Mouse (Mus musculus): Measurements from ENCODE around the gene Sipa1l1. TPM values are rescaled to one million over a fixed set of nuclear protein-coding genes. Genes with fewer than 3 reads are reported as not detected.

Sipa1l1 gene
- polyA plus RNA-seq, 1 experiment from 2014 or later, result 10.9 TPM

GRCm38 (mm10) chr12:82286068-82286467 is 116.9 kb downstream of the Sipa1l1 start:
- WGBS, result 33% methylated on average over 6 of the region's 6 CpGs
- Histone ChIP-seq H3K9me3 (replicated peaks) (no peaks in the 10 kb centered on the region), H3K9ac (replicated peaks) (no peak overlapping the region), H3K4me3 (replicated peaks) (no peak overlapping the region), H3K4me1 (peaks cover 10% of the 10 kb centered on the region), H3K36me3 (no peaks in the 10 kb centered on the region), H3K4me2 (no peak overlapping the region), H3K27me3 (replicated peaks) (no peaks in the 10 kb centered on the region), H3K27ac (replicated peaks) (no peak overlapping the region)
- no peak; the same call in 1 of the 2 replicates for ATAC-seq (ENCODE audit: low FRiP score)

GRCm38 (mm10) chr12:82286804-82287203 is 117.7 kb downstream of the Sipa1l1 start:
- H3K4me3 ChIP-seq (replicated peaks), result no peak overlapping the region
- H3K36me3 ChIP-seq, result no peaks in the 10 kb centered on the region
- no peaks in the 10 kb centered on the region for H3K9me3 ChIP-seq (replicated peaks)
- no peak overlapping the region for H3K9ac ChIP-seq (replicated peaks)
- no peak overlapping the region for H3K4me2 ChIP-seq
- no peak; the same call in 1 of the 2 replicates for ATAC-seq (ENCODE audit: low FRiP score)
- WGBS, result 42% methylated on average over 5 of the region's 5 CpGs
- no peaks in the 10 kb centered on the region for H3K27me3 ChIP-seq (replicated peaks)
- peaks cover 10% of the 10 kb centered on the region for H3K4me1 ChIP-seq
- H3K27ac ChIP-seq (replicated peaks), result no peak overlapping the region

- 95% methylated on average over 7 of the region's 7 CpGs for WGBS
- Histone ChIP-seq H3K4me3 (replicated peaks) (no peak overlapping the region), H3K27ac (replicated peaks) (no peak overlapping the region), H3K4me1 (no peaks in the 10 kb centered on the region), H3K27me3 (replicated peaks) (no peaks in the 10 kb centered on the region), H3K4me2 (no peak overlapping the region), H3K9ac (replicated peaks) (no peak overlapping the region), H3K36me3 (no peaks in the 10 kb centered on the region), H3K9me3 (replicated peaks) (no peaks in the 10 kb centered on the region)
- no peak for ATAC-seq (ENCODE audit: low FRiP score)
These were observed 124.6 kb downstream of the Sipa1l1 start for GRCm38 (mm10) chr12:82293545-82294247.

DNA sequence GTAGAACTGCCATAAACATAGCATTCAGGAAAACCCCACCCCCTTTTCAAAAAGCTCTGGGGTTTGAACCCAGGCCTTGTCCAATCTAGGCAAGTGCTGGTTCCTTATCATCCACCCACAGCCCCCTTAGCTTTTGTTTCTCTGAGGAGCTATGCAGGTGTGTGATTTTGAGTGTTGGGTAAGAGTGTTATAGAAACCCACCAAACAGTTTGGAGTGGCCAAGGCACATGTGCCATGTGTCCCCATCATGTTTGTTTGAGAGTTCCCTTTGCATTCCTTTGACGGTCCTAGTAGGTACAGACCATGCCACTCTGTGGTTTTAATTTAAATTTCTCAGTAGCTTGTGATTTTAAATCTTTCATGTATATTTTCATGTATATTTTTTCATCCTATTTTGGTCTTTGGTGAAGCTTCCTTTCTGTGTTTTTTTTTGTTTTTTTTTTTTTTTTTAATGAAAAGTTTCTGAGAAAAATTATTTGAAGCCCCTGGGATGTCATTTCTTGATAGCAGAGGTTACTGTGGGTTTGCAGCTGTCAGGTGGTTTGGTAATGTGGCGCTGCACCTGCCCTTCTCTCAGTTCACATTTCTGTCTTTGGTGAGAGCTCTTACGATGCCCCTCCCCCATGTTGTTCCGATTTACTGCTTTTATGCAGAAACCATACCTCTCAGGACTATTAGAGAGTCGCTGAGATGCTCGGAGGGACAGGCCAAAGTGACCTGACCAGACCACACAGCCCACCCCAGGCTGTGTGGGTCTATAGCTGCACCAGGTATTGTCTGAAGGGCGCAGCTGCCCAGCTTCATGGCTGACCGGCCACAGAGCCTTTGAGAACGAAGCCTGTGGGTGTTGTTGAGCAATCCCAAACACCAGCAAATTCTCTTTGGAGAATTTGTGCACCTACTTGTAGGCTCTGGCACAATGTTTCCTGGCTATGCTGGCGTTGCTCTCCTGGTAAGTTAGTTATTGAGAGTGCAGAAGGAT is 126.1 kb downstream of the Sipa1l1 start:
- Histone ChIP-seq H3K4me3 (replicated peaks) (no peak overlapping the region), H3K36me3 (no peaks in the 10 kb centered on the region), H3K9ac (replicated peaks) (no peak overlapping the region), H3K27ac (replicated peaks) (no peak overlapping the region), H3K9me3 (replicated peaks) (no peaks in the 10 kb centered on the region), H3K4me1 (no peaks in the 10 kb centered on the region), H3K27me3 (replicated peaks) (no peaks in the 10 kb centered on the region), H3K4me2 (no peak overlapping the region)
- no peak for ATAC-seq (ENCODE audit: low FRiP score)
- 68% methylated on average over 10 of the region's 10 CpGs for WGBS

GRCm38 (mm10) chr12:82296276-82296675 is 127.2 kb downstream of the Sipa1l1 start:
- Histone ChIP-seq H3K4me2 (no peak overlapping the region), H3K4me3 (replicated peaks) (no peak overlapping the region), H3K27ac (replicated peaks) (no peak overlapping the region), H3K27me3 (replicated peaks) (no peaks in the 10 kb centered on the region), H3K4me1 (no peaks in the 10 kb centered on the region), H3K9me3 (replicated peaks) (no peaks in the 10 kb centered on the region), H3K36me3 (no peaks in the 10 kb centered on the region), H3K9ac (replicated peaks) (no peak overlapping the region)
- no peak for ATAC-seq (ENCODE audit: low FRiP score)
- WGBS, result 91% methylated on average over 2 of the region's 2 CpGs

DNA sequence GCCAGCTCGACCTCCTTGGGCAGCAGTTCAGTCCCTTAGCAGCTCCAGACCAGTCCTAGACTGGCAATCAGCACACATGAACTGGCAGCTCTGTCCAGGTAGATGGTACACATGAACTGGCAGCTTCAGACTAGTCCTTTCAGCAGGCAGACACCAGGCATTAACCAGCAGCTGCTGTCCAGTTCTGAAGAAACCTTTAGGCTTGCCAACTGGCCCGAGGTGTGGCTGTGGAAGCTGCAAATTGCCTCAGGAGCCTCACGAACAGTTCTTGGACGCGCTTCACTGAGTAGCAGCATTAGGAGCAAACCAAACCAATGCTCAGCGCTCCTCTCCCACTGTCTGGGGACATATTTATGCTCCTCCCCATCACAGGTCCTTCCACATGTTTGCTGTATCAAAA is 128.1 kb downstream of the Sipa1l1 start:
- Histone ChIP-seq H3K27ac (replicated peaks) (no peak overlapping the region), H3K27me3 (replicated peaks) (no peaks in the 10 kb centered on the region), H3K4me1 (no peaks in the 10 kb centered on the region), H3K4me2 (no peak overlapping the region), H3K9ac (replicated peaks) (no peak overlapping the region), H3K36me3 (no peaks in the 10 kb centered on the region), H3K9me3 (replicated peaks) (no peaks in the 10 kb centered on the region), H3K4me3 (replicated peaks) (no peak overlapping the region)
- ATAC-seq (ENCODE audit: low FRiP score), result no peak
- WGBS, result 75% methylated on average over 6 of the region's 6 CpGs

GRCm38 (mm10) chr12:82298662-82299460 is 129.7 kb downstream of the Sipa1l1 start:
- no peak overlapping the region for H3K4me3 ChIP-seq (replicated peaks)
- 85% methylated on average over 9 of the region's 9 CpGs for WGBS
- no peak overlapping the region for H3K4me2 ChIP-seq
- H3K9me3 ChIP-seq (replicated peaks), result no peaks in the 10 kb centered on the region
- no peaks in the 10 kb centered on the region for H3K36me3 ChIP-seq
- no peak overlapping the region for H3K27ac ChIP-seq (replicated peaks)
- H3K9ac ChIP-seq (replicated peaks), result no peak overlapping the region
- no peaks in the 10 kb centered on the region for H3K4me1 ChIP-seq
- no peaks in the 10 kb centered on the region for H3K27me3 ChIP-seq (replicated peaks)
- ATAC-seq (ENCODE audit: low FRiP score), result no peak

DNA sequence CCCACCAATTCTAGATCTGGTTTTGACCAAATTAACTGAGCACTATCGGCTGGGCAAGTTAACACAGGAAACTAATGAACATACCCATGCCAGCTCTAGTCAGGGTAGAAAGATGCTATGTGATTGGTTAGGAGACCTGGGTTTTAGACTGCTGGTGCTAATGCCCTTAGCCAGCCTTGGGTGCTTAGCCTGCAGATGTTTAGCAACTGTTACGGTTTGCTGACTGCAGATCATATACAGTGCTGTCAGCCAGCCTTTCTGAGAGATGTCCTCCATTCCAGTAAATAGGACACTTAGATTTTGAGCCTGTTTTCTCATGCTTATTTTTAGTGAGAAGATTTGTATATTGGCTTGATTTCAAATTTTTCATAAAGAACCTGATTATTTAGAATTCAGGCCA is 135.0 kb downstream of the Sipa1l1 start:
- 73% methylated on average over 2 of the region's 2 CpGs for WGBS
- Histone ChIP-seq H3K9me3 (replicated peaks) (no peaks in the 10 kb centered on the region), H3K27me3 (replicated peaks) (no peaks in the 10 kb centered on the region), H3K4me2 (no peak overlapping the region), H3K4me1 (peaks cover 4% of the 10 kb centered on the region), H3K9ac (replicated peaks) (no peak overlapping the region), H3K27ac (replicated peaks) (no peak overlapping the region), H3K4me3 (replicated peaks) (no peak overlapping the region), H3K36me3 (no peaks in the 10 kb centered on the region)
- no peak for ATAC-seq (ENCODE audit: low FRiP score)

- H3K4me2 ChIP-seq, result no peak overlapping the region
These were observed 136.9 kb downstream of the Sipa1l1 start for GRCm38 (mm10) chr12:82306035-82306434.

DNA sequence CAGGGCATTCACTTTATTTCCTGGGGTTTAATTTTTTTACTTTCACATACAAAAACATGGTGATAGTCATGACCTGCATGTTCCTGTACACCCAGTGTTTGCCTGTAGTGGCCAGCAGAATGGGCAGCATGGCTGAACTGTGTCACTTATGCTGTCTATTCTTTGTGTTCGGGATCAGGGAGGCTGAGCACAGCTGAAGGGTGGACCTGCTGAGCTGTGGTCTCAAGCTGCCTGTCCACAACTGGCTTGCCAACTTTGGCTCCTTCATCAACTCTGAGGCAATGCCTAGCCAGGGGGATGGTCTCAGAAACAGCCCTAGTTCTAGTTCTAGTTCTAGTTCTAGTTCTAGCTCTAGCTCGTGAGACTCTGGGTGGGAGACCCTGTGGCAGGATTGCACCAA is 142.5 kb downstream of the Sipa1l1 start:
- H3K27ac ChIP-seq (replicated peaks), result peak overlapping the region; percentile 65

More at GRCm38 (mm10) chr12:82306035-82306434, 136.9 kb downstream of the Sipa1l1 start:
- ATAC-seq (ENCODE audit: low FRiP score), result no peak
- no peaks in the 10 kb centered on the region for H3K27me3 ChIP-seq (replicated peaks)
- WGBS, result 88% methylated on average over 4 of the region's 4 CpGs
- H3K27ac ChIP-seq (replicated peaks), result no peak overlapping the region
- H3K4me1 ChIP-seq, result peaks cover 8% of the 10 kb centered on the region
- no peaks in the 10 kb centered on the region for H3K9me3 ChIP-seq (replicated peaks)
- H3K4me3 ChIP-seq (replicated peaks), result no peak overlapping the region
- no peaks in the 10 kb centered on the region for H3K36me3 ChIP-seq
- H3K9ac ChIP-seq (replicated peaks), result no peak overlapping the region

GRCm38 (mm10) chr12:82312091-82312820 is 143.1 kb downstream of the Sipa1l1 start:
- no peak overlapping the region for H3K4me3 ChIP-seq (replicated peaks)
- H3K4me1 ChIP-seq, result peaks cover 16% of the 10 kb centered on the region
- H3K27me3 ChIP-seq (replicated peaks), result no peaks in the 10 kb centered on the region
- WGBS, result 48% methylated on average over 17 of the region's 17 CpGs
- H3K27ac ChIP-seq (replicated peaks), result peak overlapping the region; percentile 65
- H3K4me2 ChIP-seq, result 0 out of 2 replicates have a peak overlapping the region, but pooled peaks have one; percentile 13
- no peak overlapping the region for H3K9ac ChIP-seq (replicated peaks)
- ATAC-seq (ENCODE audit: low FRiP score), result peak; percentile 47; the same call in 1 of the 2 replicates
- H3K36me3 ChIP-seq, result no peaks in the 10 kb centered on the region
- H3K9me3 ChIP-seq (replicated peaks), result no peaks in the 10 kb centered on the region

More for the DNA sequence above, 142.5 kb downstream of the Sipa1l1 start:
- Histone ChIP-seq H3K27me3 (replicated peaks) (no peaks in the 10 kb centered on the region), H3K36me3 (no peaks in the 10 kb centered on the region), H3K4me1 (peaks cover 16% of the 10 kb centered on the region), H3K9me3 (replicated peaks) (no peaks in the 10 kb centered on the region), H3K4me3 (replicated peaks) (no peak overlapping the region), H3K4me2 (0 out of 2 replicates have a peak overlapping the region, but pooled peaks have one; percentile 13), H3K9ac (replicated peaks) (no peak overlapping the region)
- no peak for ATAC-seq (ENCODE audit: low FRiP score)
- 84% methylated on average over 2 of the region's 2 CpGs for WGBS
